Mouse (Mus musculus): ENCODE results near the gene Rai1.

The Rai1 gene

GRCm38 (mm10) chr11:60220291-60220804 is 115.5 kb downstream of the Rai1 start:
- peak; percentile 94 for DNase-seq (ENCODE audit: low spot score)

GRCm38 (mm10) chr11:60221425-60221824 is 116.6 kb downstream of the Rai1 start:
- no peak for DNase-seq (ENCODE audit: low spot score)

- no peak for DNase-seq (ENCODE audit: low spot score)
Measured at GRCm38 (mm10) chr11:60222085-60222468, 117.3 kb downstream of the Rai1 start.

GRCm38 (mm10) chr11:60222469-60223236 is 117.8 kb downstream of the Rai1 start, which contains the start of gene Srebf1:
TSS of gene Srebf1 (minus strand) at chr11:60222581.
- DNase-seq (ENCODE audit: low spot score), result peak; percentile 92

- DNase-seq (ENCODE audit: low spot score), result no peak
Measured at GRCm38 (mm10) chr11:60224676-60225075, 119.9 kb downstream of the Rai1 start.

GRCm38 (mm10) chr11:60225874-60226273 is 121.1 kb downstream of the Rai1 start:
- DNase-seq (ENCODE audit: low spot score), result no peak

- DNase-seq (ENCODE audit: low spot score), result no peak
Measured at GRCm38 (mm10) chr11:60228525-60228924, 123.7 kb downstream of the Rai1 start.

- no peak for DNase-seq (ENCODE audit: low spot score)
Measured at GRCm38 (mm10) chr11:60229821-60230220, 125.0 kb downstream of the Rai1 start.

GRCm38 (mm10) chr11:60230512-60230911 is 125.7 kb downstream of the Rai1 start:
- DNase-seq (ENCODE audit: low spot score), result no peak

GRCm38 (mm10) chr11:60231326-60231725 is 126.5 kb downstream of the Rai1 start:
- no peak for DNase-seq (ENCODE audit: low spot score)

- DNase-seq (ENCODE audit: low spot score), result no peak
Measured at GRCm38 (mm10) chr11:60231951-60232350, 127.1 kb downstream of the Rai1 start.

- DNase-seq (ENCODE audit: low spot score), result no peak
Measured at GRCm38 (mm10) chr11:60232441-60233058, 127.7 kb downstream of the Rai1 start.

- no peak for DNase-seq (ENCODE audit: low spot score)
Measured at GRCm38 (mm10) chr11:60233235-60233634, 128.4 kb downstream of the Rai1 start.

- no peak for DNase-seq (ENCODE audit: low spot score)
Measured at GRCm38 (mm10) chr11:60235351-60235750, 130.5 kb downstream of the Rai1 start.

- DNase-seq (ENCODE audit: low spot score), result no peak
Measured at GRCm38 (mm10) chr11:60240509-60240908, 135.7 kb downstream of the Rai1 start.

- no peak for DNase-seq (ENCODE audit: low spot score)
Measured at GRCm38 (mm10) chr11:60244503-60245143, 139.8 kb downstream of the Rai1 start.

- no peak for DNase-seq (ENCODE audit: low spot score)
Measured at GRCm38 (mm10) chr11:60246077-60246476, 141.3 kb downstream of the Rai1 start.

GRCm38 (mm10) chr11:60247753-60248550 is 143.1 kb downstream of the Rai1 start:
- no peak for DNase-seq (ENCODE audit: low spot score)
